Mouse (Mus musculus) forebrain, embryonic 10.5 days (tissue): ENCODE measurements around the gene Lrp2bp. TPM values are rescaled to one million over a fixed set of nuclear protein-coding genes. Genes with fewer than 3 reads are reported as not detected.

ENCODE experiments used
- DNase-seq: peaks from one replicate; pipeline ENCODE4 v3.0.0-alpha.2; 2017; ENCODE audit warnings: low spot score; ENCODE audit errors: extremely low spot score
- H3K27ac ChIP-seq: fragments of 300-500 bp; sonication (generic); 2 replicates; pipeline ENCODE4 v1.5.1; 2016; ENCODE audit warnings: mild to moderate bottlenecking
- H3K27me3 ChIP-seq: fragments of 300-500 bp; sonication (generic); 2 replicates; pipeline ENCODE4 v1.6.1; 2016; ENCODE audit warnings: mild to moderate bottlenecking; ENCODE audit not compliant: poor library complexity, severe bottlenecking
- H3K36me3 ChIP-seq: fragments of 300-500 bp; sonication (generic); replicated peaks from 2 replicates; pipeline ENCODE4 v1.6.1; 2016; ENCODE audit warnings: mild to moderate bottlenecking, moderate library complexity
- H3K4me1 ChIP-seq: fragments of 300-500 bp; sonication (generic); 2 replicates; pipeline ENCODE4 v1.6.1; 2016
- H3K4me3 ChIP-seq: fragments of 300-500 bp; sonication (generic); 2 replicates; pipeline ENCODE4 v1.5.1; 2016; ENCODE audit warnings: mild to moderate bottlenecking, moderate library complexity
- H3K9me3 ChIP-seq: fragments of 300-500 bp; sonication (generic); 2 replicates; pipeline ENCODE4 v1.6.1; 2016; ENCODE audit warnings: mild to moderate bottlenecking, moderate library complexity
- WGBS: fragments of 180-500 bp; shearing (Covaris S2); methylation state at CpG from one replicate; pipeline ENCODE4 v1.1.7; 2016; 5-methylcytosine and 5-hydroxymethylcytosine counted together
- polyA plus RNA-seq: library from polyadenylated mRNA; unstranded; fragments of >200 nt; fragmentation: Nextera tagmentation; extraction: Ambion mirVana; gene quantifications from 2 replicates; pipeline ENCODE4 v1.2.1, GENCODE M21; 2016

Gene Lrp2bp
- polyA plus RNA-seq, 1 experiment from 2014 or later = 0.17 TPM

DNA sequence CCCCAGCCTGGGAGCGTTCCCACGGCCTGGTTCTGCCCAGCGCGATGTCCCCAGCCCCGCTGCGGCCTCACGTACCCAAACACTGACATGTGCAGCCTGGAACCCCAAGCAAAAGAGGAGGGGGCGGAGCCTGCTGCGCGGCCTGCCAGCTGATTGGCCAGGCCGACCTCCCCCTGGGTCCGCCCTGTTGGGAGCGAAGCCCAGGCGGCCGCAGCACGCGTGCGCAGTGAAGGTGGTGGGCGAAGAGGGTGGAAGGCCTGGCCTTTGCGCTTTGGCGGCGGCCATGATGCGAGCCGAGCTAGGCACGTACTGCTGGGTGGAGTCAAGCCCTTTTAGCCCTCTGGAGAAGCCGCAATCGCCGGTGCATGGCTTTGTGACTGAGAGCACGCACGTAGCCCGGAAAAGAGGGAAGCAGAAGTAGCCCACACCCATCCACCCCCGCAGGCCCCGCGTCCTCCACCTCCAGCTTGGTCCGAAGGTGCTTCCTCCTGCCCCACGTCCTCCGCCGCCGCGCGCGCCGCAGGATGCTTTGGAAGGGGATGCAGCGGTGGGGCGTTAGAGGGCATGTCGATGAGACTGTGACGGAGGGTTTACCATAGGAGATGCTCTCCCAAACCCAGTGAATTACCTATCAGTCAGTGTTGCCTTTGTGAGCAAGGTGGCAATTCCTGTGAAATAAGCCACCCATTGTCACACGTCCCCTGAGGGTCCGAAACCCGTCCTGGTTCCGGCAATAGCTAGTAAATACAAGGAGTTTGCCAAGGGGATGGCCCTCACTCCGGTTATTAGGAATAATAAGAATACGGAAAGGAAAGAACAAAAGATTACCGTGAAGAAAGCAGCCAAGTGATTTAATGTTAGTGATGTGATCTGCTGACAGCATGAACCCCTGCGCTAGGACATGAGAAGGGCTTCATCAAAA, 942 bp downstream of the Lrp2bp start:
- Histone ChIP-seq H3K36me3 (peaks cover 29% of the 10 kb centered on the region), H3K4me3 (peak overlapping the region; percentile 63), H3K9me3 (no peaks in the 10 kb centered on the region), H3K27ac (peak overlapping the region; percentile 98), H3K27me3 (no peaks in the 10 kb centered on the region), H3K4me1 (peaks cover 26% of the 10 kb centered on the region)
- WGBS = 6% methylated on average over 55 of the region's 55 CpGs
- DNase-seq = peak; percentile 99

DNA sequence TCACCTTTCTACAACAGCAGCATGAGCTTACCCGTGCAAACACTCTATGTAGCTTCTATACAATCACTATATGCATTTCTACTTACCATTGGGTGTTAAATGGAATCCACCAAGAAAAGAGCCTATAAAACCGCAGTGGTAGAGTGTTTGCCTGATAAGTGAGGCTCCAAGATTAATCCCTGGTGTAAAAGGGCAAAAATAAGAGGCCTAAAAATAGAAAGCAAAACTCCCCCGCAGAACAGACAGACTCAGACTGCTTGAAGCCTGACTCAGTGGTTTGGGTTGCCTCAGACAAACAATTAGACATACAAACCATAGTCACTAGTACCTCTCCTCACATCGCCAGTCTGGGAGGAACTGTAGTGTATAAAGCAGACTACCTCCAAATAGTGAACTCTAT, 6.5 kb downstream of the Lrp2bp start, which contains the start of gene Ankrd37:
Ankrd37 (minus strand) TSS at position 112 of the 400 bp plus-strand sequence.
- Histone ChIP-seq H3K27ac (no peak within 1 kb of the TSS), H3K27me3 (no peaks in the 10 kb centered on the region), H3K4me1 (peaks cover 3% of the 10 kb centered on the region), H3K4me3 (no peak within 1 kb of the TSS), H3K36me3 (no peaks in the 10 kb centered on the region), H3K9me3 (no peaks in the 10 kb centered on the region)
- no peak for DNase-seq
- WGBS = 80% methylated on average over 4 of the region's 4 CpGs

DNA sequence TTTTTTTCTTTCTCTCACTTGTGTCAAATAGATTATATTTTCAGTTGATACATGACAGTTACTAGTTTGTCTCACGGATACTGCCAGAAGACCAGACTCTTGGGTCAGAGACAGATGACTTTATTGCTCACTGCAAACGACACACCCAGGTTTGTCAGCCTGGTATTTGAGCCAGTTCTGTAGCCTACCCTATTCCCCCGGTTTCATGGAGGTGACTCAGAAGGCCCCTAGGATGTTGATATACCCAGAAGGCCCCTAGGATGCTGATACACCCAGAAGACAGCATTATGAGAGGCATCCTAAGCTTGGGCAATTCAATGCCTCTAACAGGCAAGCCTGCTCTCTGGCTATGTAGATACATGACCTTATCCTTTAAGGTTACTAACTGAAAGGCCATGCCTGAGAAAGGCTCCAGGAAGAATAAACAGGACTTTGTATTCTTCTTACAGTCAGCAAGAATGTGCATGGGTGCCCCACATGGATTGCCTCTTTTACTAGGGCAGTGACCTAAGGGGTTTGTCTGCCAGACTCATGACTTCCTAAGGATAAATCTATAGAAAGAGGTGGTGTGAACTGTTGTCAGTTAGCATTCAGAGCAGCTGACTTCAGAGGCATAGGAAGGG, 8.1 kb downstream of the Lrp2bp start:
- H3K27me3 ChIP-seq = no peaks in the 10 kb centered on the region; the same call in 1 of the 2 replicates
- H3K36me3 ChIP-seq = no peaks in the 10 kb centered on the region
- no peak overlapping the region for H3K27ac ChIP-seq
- WGBS = 83% methylated on average over 3 of the region's 3 CpGs
- peaks cover 11% of the 10 kb centered on the region for H3K4me1 ChIP-seq
- H3K9me3 ChIP-seq = no peaks in the 10 kb centered on the region
- DNase-seq = no peak
- no peak overlapping the region for H3K4me3 ChIP-seq

DNA sequence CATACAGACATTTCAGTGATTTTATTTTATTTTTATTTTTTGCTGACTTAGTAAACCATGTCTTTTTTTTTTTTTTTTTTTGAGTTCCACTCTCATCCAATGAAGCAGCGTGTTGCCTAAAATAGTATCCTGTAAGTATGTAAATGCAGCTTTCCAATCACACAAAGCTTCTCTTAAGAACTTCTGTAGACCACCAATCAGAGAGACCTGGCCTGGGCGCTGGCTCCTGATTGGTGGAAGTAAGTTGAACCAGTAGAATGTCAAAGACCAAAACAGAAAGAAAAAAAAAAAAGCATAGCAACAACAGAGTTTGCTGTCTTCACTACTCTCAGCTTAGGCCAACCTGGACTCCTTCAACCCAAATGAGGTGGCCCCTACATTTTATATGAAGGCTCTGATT, 11.2 kb downstream of the Lrp2bp start:
- Histone ChIP-seq H3K36me3 (no peaks in the 10 kb centered on the region), H3K4me1 (peaks cover 11% of the 10 kb centered on the region), H3K27ac (no peak overlapping the region), H3K27me3 (no peaks in the 10 kb centered on the region; the same call in 1 of the 2 replicates), H3K9me3 (no peaks in the 10 kb centered on the region), H3K4me3 (peak overlapping the region; percentile 33; the same call in 1 of the 2 replicates)
- no peak for DNase-seq
- 49% methylated on average over 2 of the region's 2 CpGs for WGBS

DNA sequence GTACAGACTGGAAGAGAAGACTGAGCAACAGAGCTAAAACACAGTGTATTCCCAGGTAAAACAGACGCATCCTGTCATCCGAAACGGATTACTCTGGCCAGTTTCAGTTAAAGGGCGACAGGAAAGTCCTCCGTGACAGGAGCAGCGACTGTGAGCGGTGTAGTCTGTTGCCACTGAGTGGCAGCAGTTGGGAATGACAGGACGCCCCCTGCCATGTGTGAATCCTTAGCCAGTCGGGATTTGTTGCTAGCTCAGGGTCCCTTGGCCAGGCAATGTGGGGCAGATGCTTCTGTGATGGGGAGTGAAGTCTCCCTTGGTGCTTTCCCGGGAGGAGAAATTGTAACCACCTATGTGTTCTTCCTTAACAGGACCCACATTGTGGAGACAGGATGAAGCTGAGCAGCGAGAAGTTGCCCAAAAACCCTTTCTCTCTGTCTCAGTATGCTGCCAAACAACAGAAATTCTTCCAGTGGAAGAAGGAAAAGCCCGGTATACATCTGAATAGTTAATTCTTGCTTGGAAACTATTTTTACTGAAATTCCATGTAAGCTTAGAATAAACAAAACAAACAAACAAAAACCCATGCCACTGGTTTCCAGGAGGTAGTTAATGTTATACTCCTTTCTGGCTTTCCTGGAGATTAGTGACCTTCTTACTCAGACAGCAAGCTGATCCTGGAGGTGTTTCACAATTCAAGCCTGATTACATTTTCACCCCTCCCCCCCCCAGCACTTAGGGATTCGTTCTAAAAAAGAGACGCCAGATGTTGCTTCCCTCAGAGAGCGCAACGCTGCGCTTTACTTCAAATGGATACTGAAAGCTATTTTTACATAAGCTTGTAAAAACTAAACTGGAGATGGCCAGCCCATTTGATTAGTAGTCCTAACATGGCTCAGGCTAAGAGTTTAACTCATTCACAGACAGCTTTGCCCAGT, 11.9 kb downstream of the Lrp2bp start:
- H3K4me1 ChIP-seq = peaks cover 11% of the 10 kb centered on the region
- WGBS = 18% methylated on average over 17 of the region's 17 CpGs
- peak; percentile 28 for DNase-seq
- no peaks in the 10 kb centered on the region; the same call in 1 of the 2 replicates for H3K27me3 ChIP-seq
- H3K27ac ChIP-seq = peak overlapping the region; percentile 48; the same call in 1 of the 2 replicates
- no peaks in the 10 kb centered on the region for H3K36me3 ChIP-seq
- peak overlapping the region; percentile 33; the same call in 1 of the 2 replicates for H3K4me3 ChIP-seq
- no peaks in the 10 kb centered on the region for H3K9me3 ChIP-seq

DNA sequence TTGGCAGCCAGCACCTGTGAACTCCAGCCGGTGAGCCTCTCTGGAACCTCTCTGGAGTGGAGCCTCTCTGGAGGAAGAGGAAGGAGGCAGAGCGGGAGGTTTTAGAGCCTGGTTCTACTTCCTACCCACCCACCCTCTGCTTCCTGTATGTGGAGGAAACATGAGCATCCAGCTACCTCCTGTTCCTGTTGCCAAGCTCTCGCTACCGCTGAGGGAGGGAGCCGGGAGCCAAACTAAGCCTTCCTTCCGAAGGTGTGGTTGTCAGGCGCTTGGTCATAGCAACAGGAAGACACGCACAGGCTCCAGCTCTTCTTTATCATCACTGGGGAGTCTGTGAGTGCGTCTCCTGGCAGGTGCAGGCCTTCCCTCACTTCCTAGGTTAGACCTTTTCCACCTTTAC, 23.1 kb downstream of the Lrp2bp start:
- H3K36me3 ChIP-seq = no peaks in the 10 kb centered on the region
- no peaks in the 10 kb centered on the region for H3K4me1 ChIP-seq
- 93% methylated on average over 9 of the region's 9 CpGs for WGBS
- H3K9me3 ChIP-seq = no peaks in the 10 kb centered on the region
- no peak overlapping the region for H3K4me3 ChIP-seq
- DNase-seq = no peak
- H3K27ac ChIP-seq = no peak overlapping the region
- H3K27me3 ChIP-seq = no peaks in the 10 kb centered on the region

DNA sequence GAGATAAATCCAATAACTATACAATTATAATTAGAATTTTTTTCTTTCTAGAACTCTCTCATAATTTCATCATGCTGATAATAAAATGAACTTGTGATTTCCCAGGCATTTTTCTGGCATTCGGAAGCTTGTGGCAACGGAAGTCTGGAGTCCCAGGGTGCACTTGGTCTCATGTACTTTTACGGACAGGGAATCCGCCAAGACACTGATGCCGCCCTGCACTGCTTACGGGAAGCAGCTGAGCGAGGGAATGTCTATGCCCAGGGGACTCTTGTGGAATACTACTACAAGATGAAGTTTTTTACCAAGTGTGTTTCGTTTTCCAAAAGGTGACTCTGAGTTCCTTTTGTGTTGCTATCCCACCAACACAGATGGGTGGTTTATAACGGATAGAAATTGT, 23.7 kb downstream of the Lrp2bp start:
- no peaks in the 10 kb centered on the region for H3K9me3 ChIP-seq
- no peaks in the 10 kb centered on the region for H3K27me3 ChIP-seq
- H3K4me1 ChIP-seq = no peaks in the 10 kb centered on the region
- no peak overlapping the region for H3K27ac ChIP-seq
- H3K4me3 ChIP-seq = no peak overlapping the region
- DNase-seq = no peak
- WGBS = 92% methylated on average over 9 of the region's 9 CpGs
- H3K36me3 ChIP-seq = no peaks in the 10 kb centered on the region

DNA sequence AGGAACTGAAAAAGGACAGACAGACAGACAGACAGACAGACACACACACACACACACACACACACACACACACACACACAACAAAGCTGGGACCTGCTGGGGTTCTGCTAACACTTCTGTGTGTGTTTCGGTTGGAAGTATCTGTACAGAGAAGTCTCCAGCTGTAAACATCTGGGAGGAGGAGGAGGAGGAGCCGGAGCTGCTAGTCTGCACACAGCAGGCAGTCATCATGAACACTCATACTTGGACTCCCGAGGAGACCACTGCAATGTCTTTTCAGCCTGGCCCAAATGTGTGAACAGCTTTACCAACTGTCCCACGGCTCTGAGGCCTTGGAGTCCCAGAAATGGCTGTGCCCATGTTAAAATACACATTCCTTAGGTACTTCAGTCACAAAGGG, 25.3 kb downstream of the Lrp2bp start:
- Histone ChIP-seq H3K9me3 (no peaks in the 10 kb centered on the region), H3K27ac (no peak overlapping the region), H3K36me3 (no peaks in the 10 kb centered on the region), H3K4me3 (no peak overlapping the region), H3K4me1 (no peaks in the 10 kb centered on the region), H3K27me3 (no peaks in the 10 kb centered on the region)
- WGBS = 74% methylated on average over 4 of the region's 4 CpGs
- no peak for DNase-seq

DNA sequence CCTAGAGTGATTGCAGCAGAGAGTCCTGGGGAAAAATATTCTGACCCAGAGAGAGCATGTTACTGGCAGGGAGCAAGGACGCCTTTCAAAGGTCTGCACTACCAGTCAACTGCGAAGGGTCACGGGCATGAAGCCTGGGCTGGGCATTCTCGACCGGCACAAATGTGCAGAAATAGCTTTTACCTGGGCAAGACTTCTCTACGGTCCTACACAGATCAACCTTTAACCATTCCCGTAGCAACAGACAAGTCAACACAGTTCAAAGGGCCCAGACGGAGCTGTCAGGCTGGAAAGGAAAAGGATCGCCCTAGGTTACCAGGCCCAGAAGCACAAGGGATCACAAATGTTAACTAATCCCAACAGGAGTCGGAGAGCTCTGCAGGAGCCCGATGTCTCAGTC, 37.1 kb downstream of the Lrp2bp start:
- Histone ChIP-seq H3K4me3 (no peak overlapping the region), H3K27me3 (no peaks in the 10 kb centered on the region), H3K36me3 (peaks cover 27% of the 10 kb centered on the region; the same call in 1 of the 2 replicates), H3K4me1 (peaks cover 4% of the 10 kb centered on the region; the same call in 1 of the 2 replicates), H3K9me3 (no peaks in the 10 kb centered on the region), H3K27ac (no peak overlapping the region)
- WGBS = 75% methylated on average over 11 of the region's 11 CpGs
- DNase-seq = no peak

DNA sequence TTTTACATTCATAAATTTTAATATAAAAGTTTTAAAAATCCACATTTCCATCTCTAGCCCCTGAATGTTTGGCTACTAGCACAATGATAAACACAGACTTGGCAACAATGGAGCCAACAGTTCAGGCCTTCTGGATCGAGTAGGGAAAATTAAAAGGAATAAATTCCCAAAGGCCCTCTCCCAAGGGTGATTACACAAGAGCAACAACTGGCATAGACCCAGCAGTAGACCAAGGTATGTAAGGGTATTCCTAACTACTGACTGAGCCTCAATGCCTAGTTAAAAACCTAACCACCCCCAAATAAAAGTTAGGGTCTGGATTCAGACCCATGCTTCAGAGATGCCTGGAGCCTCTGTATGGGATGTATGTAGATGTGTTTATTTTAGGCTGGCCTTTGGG, 40.6 kb downstream of the Lrp2bp start:
- Histone ChIP-seq H3K4me3 (no peak overlapping the region), H3K27ac (no peak overlapping the region), H3K9me3 (no peaks in the 10 kb centered on the region), H3K27me3 (no peaks in the 10 kb centered on the region), H3K4me1 (peaks cover 4% of the 10 kb centered on the region; the same call in 1 of the 2 replicates), H3K36me3 (peaks cover 25% of the 10 kb centered on the region)
- WGBS = 93% methylated on average over 1 of the region's 1 CpGs
- no peak for DNase-seq

DNA sequence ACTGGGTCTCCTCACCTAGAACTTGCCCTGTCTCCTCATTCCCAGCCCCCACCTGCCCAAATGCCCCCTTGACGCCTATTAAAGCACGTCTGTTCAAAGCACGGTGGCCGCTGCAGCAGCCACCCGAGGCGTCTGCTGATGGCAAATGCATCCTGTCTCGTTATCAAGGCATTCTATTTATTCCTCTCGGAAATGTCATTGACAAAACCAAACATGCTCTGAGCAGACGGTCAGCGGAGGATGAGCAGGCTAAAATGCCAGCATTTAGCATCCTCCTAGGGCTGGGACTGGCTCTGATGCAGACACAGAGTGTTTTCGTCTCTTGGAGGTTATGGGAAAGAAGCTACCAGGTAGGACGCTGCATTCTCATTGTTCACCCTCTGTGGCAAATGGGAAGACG, 41.2 kb downstream of the Lrp2bp start:
- no peak for DNase-seq
- Histone ChIP-seq H3K27me3 (no peaks in the 10 kb centered on the region), H3K27ac (no peak overlapping the region), H3K36me3 (peaks cover 25% of the 10 kb centered on the region), H3K4me1 (peaks cover 4% of the 10 kb centered on the region; the same call in 1 of the 2 replicates), H3K9me3 (no peaks in the 10 kb centered on the region), H3K4me3 (no peak overlapping the region)
- WGBS = 81% methylated on average over 13 of the region's 13 CpGs

DNA sequence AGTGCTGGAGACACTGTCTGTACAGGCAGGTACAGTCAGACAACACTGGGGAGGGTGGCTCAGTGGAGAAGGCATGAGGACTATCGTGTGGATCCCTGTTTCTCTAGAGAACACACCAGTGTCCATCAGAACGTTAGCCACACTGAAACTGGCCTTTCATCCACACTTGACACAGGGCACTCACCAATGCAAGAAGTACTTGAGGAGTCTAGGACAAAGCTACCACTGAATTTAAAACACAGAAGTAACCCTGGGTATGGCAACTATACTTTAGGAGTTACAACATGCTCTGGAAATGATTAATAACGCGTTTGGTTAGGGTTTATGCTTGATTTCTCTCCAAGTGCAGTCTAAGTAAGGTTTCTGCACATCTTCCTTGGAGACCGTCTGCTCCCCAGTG, 73.7 kb downstream of the Lrp2bp start:
- no peak overlapping the region for H3K4me3 ChIP-seq

More for the DNA sequence above, 73.7 kb downstream of the Lrp2bp start:
- DNase-seq = no peak
- no peaks in the 10 kb centered on the region for H3K4me1 ChIP-seq
- no peak overlapping the region for H3K27ac ChIP-seq
- H3K27me3 ChIP-seq = no peaks in the 10 kb centered on the region
- H3K9me3 ChIP-seq = no peaks in the 10 kb centered on the region
- peaks cover 3% of the 10 kb centered on the region; the same call in 1 of the 2 replicates for H3K36me3 ChIP-seq
- WGBS = 91% methylated on average over 5 of the region's 5 CpGs
